Mouse (Mus musculus) heart, adult 2 months (tissue): ENCODE measurements around the gene Hdac9.

Experiments used
- CTCF ChIP-seq: fragments of 200-600 bp; IDR thresholded peaks from 2 replicates; pipeline ENCODE4 v1.8.1; 2022; ENCODE audit warnings: antibody characterized with exemption, mild to moderate bottlenecking, moderate library complexity
- EP300 ChIP-seq: fragments of 200-500 bp; IDR thresholded peaks from 2 replicates; pipeline ENCODE4 v1.6.1; 2011; ENCODE audit warnings: low read depth, low read length, control low read depth; ENCODE audit not compliant: insufficient read depth
- POLR2A ChIP-seq: fragments of 200-500 bp; IDR thresholded peaks from 2 replicates; pipeline ENCODE4 v1.6.1; 2011; ENCODE audit warnings: mild to moderate bottlenecking, low read depth, low read length, control low read depth; ENCODE audit not compliant: insufficient read depth

DNA sequence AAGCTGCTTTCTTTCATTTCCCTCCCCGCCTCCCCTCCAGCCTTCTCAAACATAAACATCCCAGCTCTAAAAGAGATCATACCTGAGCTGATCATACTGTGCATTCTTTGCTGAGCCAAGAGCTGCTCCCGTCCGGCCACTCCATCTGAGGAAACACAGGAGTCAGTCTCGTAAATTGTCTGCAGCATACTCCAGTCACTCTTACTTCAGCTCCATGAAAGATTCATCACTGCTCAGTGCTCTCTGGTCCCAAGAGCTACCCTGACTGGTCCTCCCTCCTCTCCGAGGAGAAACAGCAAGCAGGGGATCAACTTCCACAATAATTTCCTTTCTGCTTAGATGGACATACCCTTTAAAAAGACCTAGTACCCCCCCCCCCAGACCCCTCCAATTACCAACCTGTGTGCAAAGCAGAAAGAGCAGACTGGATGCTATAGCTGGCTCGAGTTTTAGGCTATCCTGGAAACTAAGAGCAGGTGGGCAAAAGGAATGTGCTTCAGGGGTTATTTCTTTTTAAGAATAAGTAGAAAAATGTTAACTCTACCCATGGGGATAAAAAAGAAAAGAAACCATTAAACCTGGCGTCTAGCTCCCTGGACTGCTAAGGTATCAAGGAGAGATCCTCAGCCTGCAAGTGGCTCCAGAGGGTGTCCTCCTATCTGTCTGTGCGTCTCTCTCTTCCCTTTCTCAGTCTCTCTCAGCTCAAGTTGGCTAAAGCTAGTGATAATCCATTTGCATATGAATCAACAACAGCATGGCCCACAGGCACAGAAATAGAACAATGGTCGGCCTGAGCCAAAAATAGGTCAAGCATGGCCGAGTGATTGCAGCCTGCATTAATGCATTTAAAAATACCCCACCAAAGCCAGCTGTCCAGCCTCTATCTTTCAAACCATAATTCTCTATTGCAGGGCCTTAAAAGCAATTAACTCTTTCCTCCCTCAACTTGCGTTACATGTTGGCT, 388.4 kb downstream of the Hdac9 start:
- TF ChIP-seq CTCF, result no peak
- TF ChIP-seq POLR2A, result peak; percentile 58
- no peak for TF ChIP-seq EP300
